Mouse (Mus musculus) kidney, adult 2 months (tissue): ENCODE results near the gene Umodl1. TPM values are rescaled to one million over a fixed set of nuclear protein-coding genes. Genes with fewer than 3 reads are reported as not detected.

ENCODE experiments used
- DNase-seq: peaks from one replicate; pipeline ENCODE4 v3.0.0; 2021
- H3K27ac ChIP-seq: fragments of 200-500 bp; 2 replicates; pipeline ENCODE4 v1.5.1; 2012; ENCODE audit warnings: low read depth, low read length, control low read depth, inconsistent platforms; ENCODE audit not compliant: insufficient read depth
- H3K27me3 ChIP-seq: fragments of 200-500 bp; replicated peaks from 2 replicates; pipeline ENCODE4 v1.6.1; 2012; ENCODE audit warnings: mild to moderate bottlenecking, moderate library complexity, low read length, inconsistent platforms; ENCODE audit not compliant: control insufficient read depth, insufficient read depth
- H3K36me3 ChIP-seq: fragments of 200-500 bp; 2 replicates; pipeline ENCODE4 v1.6.1; 2012; ENCODE audit warnings: mild to moderate bottlenecking, moderate library complexity, low read length, inconsistent platforms; ENCODE audit not compliant: control insufficient read depth, insufficient read depth
- H3K4me1 ChIP-seq: fragments of 200-500 bp; 2 replicates; pipeline ENCODE4 v1.6.1; 2011; ENCODE audit warnings: low read length; ENCODE audit not compliant: control insufficient read depth, insufficient read depth
- H3K4me3 ChIP-seq: fragments of 200-500 bp; 2 replicates; pipeline ENCODE4 v1.5.1; 2011; ENCODE audit warnings: mild to moderate bottlenecking, low read depth, low read length, control low read depth; ENCODE audit not compliant: insufficient read depth
- CTCF ChIP-seq: fragments of 200-500 bp; conservative IDR thresholded peaks from 2 replicates; pipeline ENCODE4 v1.5.1; 2011; ENCODE audit warnings: low read depth, mild to moderate bottlenecking, control low read depth, low read length, moderate library complexity, mixed read lengths; ENCODE audit not compliant: insufficient read depth, insufficient read length
- POLR2A ChIP-seq: fragments of 200-500 bp; IDR thresholded peaks from one replicate; pipeline ENCODE4 v1.6.1; 2011; ENCODE audit warnings: low read depth, low read length, control low read depth
- WGBS: fragments of 180-500 bp; shearing (Covaris S2); methylation state at CpG from one replicate; pipeline ENCODE4 v1.1.7; 2018; 5-methylcytosine and 5-hydroxymethylcytosine counted together
- polyA plus RNA-seq: library from polyadenylated mRNA; depleted of rRNA; stranded (reverse); fragments of >200 nt; gene quantifications from 2 replicates; pipeline ENCODE4 v1.2.3, GENCODE M21; 2012

The Umodl1 gene
- polyA plus RNA-seq, 1 experiment: not detected

- TF ChIP-seq CTCF (no peak), POLR2A (no peak)
- H3K36me3 ChIP-seq: no peaks in the 10 kb centered on the region
- WGBS: 80% methylated on average over 4 of the region's 4 CpGs
- no peak overlapping the region for H3K27ac ChIP-seq
- no peak for DNase-seq
- no peaks in the 10 kb centered on the region for H3K4me1 ChIP-seq
- no peaks in the 10 kb centered on the region for H3K27me3 ChIP-seq
- H3K4me3 ChIP-seq: no peak overlapping the region
Observed at GRCm38 (mm10) chr17:31029407-31029806, 75.0 kb downstream of the Umodl1 start.

- no peak for DNase-seq
- TF ChIP-seq POLR2A (no peak), CTCF (no peak)
- 78% methylated on average over 4 of the region's 4 CpGs for WGBS
Observed at GRCm38 (mm10) chr17:31032341-31032740, 77.9 kb downstream of the Umodl1 start.

GRCm38 (mm10) chr17:31033251-31033650, 78.8 kb downstream of the Umodl1 start:
- H3K4me1 ChIP-seq: no peaks in the 10 kb centered on the region
- TF ChIP-seq CTCF (no peak), POLR2A (no peak)
- 82% methylated on average over 2 of the region's 2 CpGs for WGBS
- no peaks in the 10 kb centered on the region for H3K36me3 ChIP-seq
- DNase-seq: no peak
- no peak overlapping the region for H3K27ac ChIP-seq
- no peaks in the 10 kb centered on the region for H3K27me3 ChIP-seq
- no peak overlapping the region for H3K4me3 ChIP-seq

More at GRCm38 (mm10) chr17:31032341-31032740, 77.9 kb downstream of the Umodl1 start:
- Histone ChIP-seq H3K4me1 (no peaks in the 10 kb centered on the region), H3K27ac (no peak overlapping the region), H3K27me3 (no peaks in the 10 kb centered on the region), H3K36me3 (no peaks in the 10 kb centered on the region), H3K4me3 (no peak overlapping the region)

- DNase-seq: no peak
- TF ChIP-seq POLR2A (no peak), CTCF (no peak)
- 70% methylated on average over 5 of the region's 5 CpGs for WGBS
- H3K27me3 ChIP-seq: no peaks in the 10 kb centered on the region
- no peak overlapping the region for H3K4me3 ChIP-seq
- H3K27ac ChIP-seq: no peak overlapping the region
- no peaks in the 10 kb centered on the region for H3K36me3 ChIP-seq
- no peaks in the 10 kb centered on the region for H3K4me1 ChIP-seq
Observed at GRCm38 (mm10) chr17:31034165-31034564, 79.7 kb downstream of the Umodl1 start.

GRCm38 (mm10) chr17:31034674-31035356, 80.4 kb downstream of the Umodl1 start:
- H3K4me3 ChIP-seq: no peak overlapping the region
- H3K27ac ChIP-seq: no peak overlapping the region
- H3K36me3 ChIP-seq: no peaks in the 10 kb centered on the region
- no peak for DNase-seq
- TF ChIP-seq CTCF (no peak), POLR2A (no peak)
- 72% methylated on average over 9 of the region's 9 CpGs for WGBS
- H3K4me1 ChIP-seq: no peaks in the 10 kb centered on the region
- H3K27me3 ChIP-seq: no peaks in the 10 kb centered on the region

- 70% methylated on average over 22 of the region's 22 CpGs for WGBS
- Histone ChIP-seq H3K27me3 (no peaks in the 10 kb centered on the region), H3K36me3 (no peaks in the 10 kb centered on the region), H3K4me3 (no peak overlapping the region), H3K27ac (no peak overlapping the region), H3K4me1 (no peaks in the 10 kb centered on the region)
- TF ChIP-seq POLR2A (no peak), CTCF (no peak)
- DNase-seq: no peak
Observed at GRCm38 (mm10) chr17:31036168-31036876, 81.9 kb downstream of the Umodl1 start.

- Histone ChIP-seq H3K4me1 (no peaks in the 10 kb centered on the region), H3K4me3 (no peak overlapping the region), H3K36me3 (no peaks in the 10 kb centered on the region), H3K27me3 (no peaks in the 10 kb centered on the region), H3K27ac (no peak overlapping the region)
- TF ChIP-seq POLR2A (no peak), CTCF (no peak)
- DNase-seq: no peak
- WGBS: 56% methylated on average over 8 of the region's 8 CpGs
Observed at GRCm38 (mm10) chr17:31037331-31037730, 82.9 kb downstream of the Umodl1 start.
